Mouse (Mus musculus): ENCODE measurements at regions not wholly inside any gene's neighbourhood (a gene's known extent, or its start where the extent isn't known, plus 50 kb on each side); places are given as distances from the start of the nearest gene placed in this dataset.
A peak's percentile ranks its signal among the peaks of the same experiment; 100 is the strongest.

DNA sequence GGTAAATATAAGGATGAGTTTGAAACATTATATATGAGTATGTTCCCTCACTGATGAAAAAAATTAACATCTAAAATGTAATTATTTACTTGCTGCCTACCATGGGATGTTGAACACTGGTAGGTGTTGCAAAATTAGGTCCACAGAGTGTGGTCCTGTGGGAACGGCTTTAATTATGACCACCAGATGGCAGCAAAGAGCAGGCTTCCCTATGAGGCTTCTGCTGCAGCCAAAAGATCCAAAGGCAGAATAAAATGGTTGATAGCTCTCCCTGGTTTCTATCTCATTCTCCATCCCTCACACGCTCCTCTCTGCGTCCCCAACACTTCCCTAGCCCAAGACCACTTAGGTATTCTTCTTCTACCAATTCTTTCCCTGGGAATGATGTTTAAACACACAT lies 54.6 kb upstream of the Cit start:
- DNase-seq, result peak; percentile 19 to 25
- intact Hi-C loops (cut with DNase I), result no loop called here
